Mouse (Mus musculus): ENCODE results near the gene Mecom.

Gene Mecom

GRCm38 (mm10) chr3:30483006-30483684, 64.7 kb downstream of the Mecom start:
- no peak for DNase-seq (ENCODE audit: low read depth)

GRCm38 (mm10) chr3:30481682-30482081, 66.1 kb downstream of the Mecom start:
- DNase-seq (ENCODE audit: low read depth) = no peak

- DNase-seq (ENCODE audit: low read depth) = no peak
These were observed 67.3 kb downstream of the Mecom start for GRCm38 (mm10) chr3:30480551-30480950.

GRCm38 (mm10) chr3:30478252-30478651, 69.6 kb downstream of the Mecom start:
- DNase-seq (ENCODE audit: low read depth) = no peak

GRCm38 (mm10) chr3:30477008-30477407, 70.8 kb downstream of the Mecom start:
- DNase-seq (ENCODE audit: low read depth) = no peak

- no peak for DNase-seq (ENCODE audit: low read depth)
These were observed 72.2 kb downstream of the Mecom start for GRCm38 (mm10) chr3:30475591-30475990.

GRCm38 (mm10) chr3:30468068-30468835, 79.6 kb downstream of the Mecom start:
- DNase-seq (ENCODE audit: low read depth) = no peak

- no peak for DNase-seq (ENCODE audit: low read depth)
These were observed 81.7 kb downstream of the Mecom start for GRCm38 (mm10) chr3:30466031-30466650.

- DNase-seq (ENCODE audit: low read depth) = no peak
These were observed 83.3 kb downstream of the Mecom start for GRCm38 (mm10) chr3:30464497-30464896.

GRCm38 (mm10) chr3:30461831-30462230, 86.0 kb downstream of the Mecom start:
- no peak for DNase-seq (ENCODE audit: low read depth)

- no peak for DNase-seq (ENCODE audit: low read depth)
These were observed 86.8 kb downstream of the Mecom start for GRCm38 (mm10) chr3:30460890-30461578.

- no peak for DNase-seq (ENCODE audit: low read depth)
These were observed 88.2 kb downstream of the Mecom start for GRCm38 (mm10) chr3:30459626-30460025.

- DNase-seq (ENCODE audit: low read depth) = no peak
These were observed 89.7 kb downstream of the Mecom start for GRCm38 (mm10) chr3:30457975-30458678.

GRCm38 (mm10) chr3:30455902-30456301, 91.9 kb downstream of the Mecom start:
- no peak for DNase-seq (ENCODE audit: low read depth)

GRCm38 (mm10) chr3:30453546-30454455, 94.0 kb downstream of the Mecom start:
- peak; percentile 66 for DNase-seq (ENCODE audit: low read depth)

GRCm38 (mm10) chr3:30453046-30453445, 94.8 kb downstream of the Mecom start:
- DNase-seq (ENCODE audit: low read depth) = no peak

- no peak for DNase-seq (ENCODE audit: low read depth)
These were observed 95.3 kb downstream of the Mecom start for GRCm38 (mm10) chr3:30452511-30452910.

- DNase-seq (ENCODE audit: low read depth) = no peak
These were observed 97.4 kb downstream of the Mecom start for GRCm38 (mm10) chr3:30450206-30450965.

GRCm38 (mm10) chr3:30448624-30449023, 99.2 kb downstream of the Mecom start:
- DNase-seq (ENCODE audit: low read depth) = peak; percentile 25

- no peak for DNase-seq (ENCODE audit: low read depth)
These were observed 101.8 kb downstream of the Mecom start for GRCm38 (mm10) chr3:30445970-30446442.

Measured in NIH3T3 (cell line).